Mouse (Mus musculus) kidney, adult 2 months (tissue): ENCODE measurements around the gene Rpl27.

Experiments used
- CTCF ChIP-seq: fragments of 200-500 bp; conservative IDR thresholded peaks from 2 replicates; pipeline ENCODE4 v1.5.1; 2011; ENCODE audit warnings: low read depth, mild to moderate bottlenecking, control low read depth, low read length, moderate library complexity, mixed read lengths; ENCODE audit not compliant: insufficient read depth, insufficient read length
- POLR2A ChIP-seq: fragments of 200-500 bp; IDR thresholded peaks from one replicate; pipeline ENCODE4 v1.6.1; 2011; ENCODE audit warnings: low read depth, low read length, control low read depth

GRCm38 (mm10) chr11:101462141-101462540 lies 20.0 kb downstream of the Rpl27 start:
- no peak for TF ChIP-seq POLR2A
- no peak for TF ChIP-seq CTCF
